Mouse (Mus musculus): ENCODE results near the gene Ncor2. TPM values are rescaled to one million over a fixed set of nuclear protein-coding genes. Genes with fewer than 3 reads are reported as not detected.
"Not testable (repeated sequence)": the region's sequence is repeated elsewhere in the genome, so short reads cannot be mapped to it uniquely, and the experiment has no call there.

The Ncor2 gene
- polyA plus RNA-seq, 1 experiment from 2014 or later = 26.3 TPM

- Histone ChIP-seq H3K4me1 (replicated peaks) (peaks cover 26% of the 10 kb centered on the region), H3K9ac (no peak overlapping the region), H3K4me2 (no peak overlapping the region), H3K4me3 (no peak overlapping the region), H3K36me3 (no peaks in the 10 kb centered on the region), H3K27me3 (no peaks in the 10 kb centered on the region), H3K9me3 (no peaks in the 10 kb centered on the region), H3K27ac (replicated peaks) (peak overlapping the region; percentile 64)
- ATAC-seq (ENCODE audit: low FRiP score, low read depth) = no peak
- WGBS = 72% methylated on average over 11 of the region's 11 CpGs
These were observed 25.3 kb upstream of the Ncor2 start for GRCm38 (mm10) chr5:125204199-125204815.

GRCm38 (mm10) chr5:125203759-125204158 lies 24.7 kb upstream of the Ncor2 start:
- Histone ChIP-seq H3K9me3 (no peaks in the 10 kb centered on the region), H3K36me3 (no peaks in the 10 kb centered on the region), H3K9ac (no peak overlapping the region), H3K4me2 (no peak overlapping the region), H3K27me3 (no peaks in the 10 kb centered on the region), H3K4me1 (replicated peaks) (peaks cover 26% of the 10 kb centered on the region), H3K27ac (replicated peaks) (peak overlapping the region; percentile 64), H3K4me3 (no peak overlapping the region)
- 28% methylated on average over 11 of the region's 11 CpGs for WGBS
- ATAC-seq (ENCODE audit: low FRiP score, low read depth) = no peak

- H3K9ac ChIP-seq = 0 out of 2 replicates have a peak overlapping the region, but pooled peaks have one; percentile 6
- H3K4me2 ChIP-seq = peak overlapping the region; percentile 24; the same call in 1 of the 2 replicates
These were observed 24.1 kb upstream of the Ncor2 start for GRCm38 (mm10) chr5:125203099-125203498.

GRCm38 (mm10) chr5:125202100-125202499 lies 23.1 kb upstream of the Ncor2 start:
- Histone ChIP-seq H3K27me3 (no peaks in the 10 kb centered on the region), H3K4me1 (replicated peaks) (peaks cover 26% of the 10 kb centered on the region), H3K9ac (no peak overlapping the region), H3K27ac (replicated peaks) (peak overlapping the region; percentile 64), H3K36me3 (no peaks in the 10 kb centered on the region), H3K4me3 (no peak overlapping the region), H3K4me2 (no peak overlapping the region), H3K9me3 (no peaks in the 10 kb centered on the region)
- 66% methylated on average over 5 of the region's 5 CpGs for WGBS
- no peak for ATAC-seq (ENCODE audit: low FRiP score, low read depth)

More at GRCm38 (mm10) chr5:125203099-125203498, 24.1 kb upstream of the Ncor2 start:
- peak; percentile 88 for ATAC-seq (ENCODE audit: low FRiP score, low read depth)
- 11% methylated on average over 7 of the region's 7 CpGs for WGBS
- H3K27ac ChIP-seq (replicated peaks) = peak overlapping the region; percentile 64
- no peaks in the 10 kb centered on the region for H3K27me3 ChIP-seq
- no peaks in the 10 kb centered on the region for H3K9me3 ChIP-seq
- H3K36me3 ChIP-seq = no peaks in the 10 kb centered on the region
- peaks cover 26% of the 10 kb centered on the region for H3K4me1 ChIP-seq (replicated peaks)
- no peak overlapping the region for H3K4me3 ChIP-seq

- H3K27ac ChIP-seq (replicated peaks) = no peak overlapping the region
- no peaks in the 10 kb centered on the region for H3K27me3 ChIP-seq
- no peak overlapping the region for H3K9ac ChIP-seq
- H3K36me3 ChIP-seq = no peaks in the 10 kb centered on the region
- no peak for ATAC-seq (ENCODE audit: low FRiP score, low read depth)
- peaks cover 21% of the 10 kb centered on the region for H3K4me1 ChIP-seq (replicated peaks)
- H3K4me3 ChIP-seq = no peak overlapping the region
- WGBS = 95% methylated on average over 6 of the region's 6 CpGs
- H3K9me3 ChIP-seq = no peaks in the 10 kb centered on the region
- no peak overlapping the region for H3K4me2 ChIP-seq
These were observed 20.1 kb upstream of the Ncor2 start for GRCm38 (mm10) chr5:125199086-125199485.

GRCm38 (mm10) chr5:125197325-125197724 lies 18.3 kb upstream of the Ncor2 start:
- not testable (repeated sequence) for H3K9ac ChIP-seq; H3K27me3 ChIP-seq; H3K36me3 ChIP-seq; H3K4me2 ChIP-seq; H3K4me3 ChIP-seq; H3K27ac ChIP-seq (replicated peaks); H3K9me3 ChIP-seq; H3K4me1 ChIP-seq (replicated peaks); ATAC-seq (ENCODE audit: low FRiP score, low read depth)
- 66% methylated on average over 2 of the region's 2 CpGs for WGBS

- no peak overlapping the region for H3K9ac ChIP-seq
- no peaks in the 10 kb centered on the region for H3K27me3 ChIP-seq
- no peak overlapping the region for H3K4me2 ChIP-seq
- H3K36me3 ChIP-seq = no peaks in the 10 kb centered on the region
- H3K27ac ChIP-seq (replicated peaks) = no peak overlapping the region
- 80% methylated on average over 13 of the region's 13 CpGs for WGBS
- peaks cover 5% of the 10 kb centered on the region; the same call in 1 of the 2 replicates for H3K4me1 ChIP-seq (replicated peaks)
- H3K9me3 ChIP-seq = no peaks in the 10 kb centered on the region
- H3K4me3 ChIP-seq = no peak overlapping the region
- ATAC-seq (ENCODE audit: low FRiP score, low read depth) = no peak
These were observed 17.0 kb upstream of the Ncor2 start for GRCm38 (mm10) chr5:125196054-125196453.

GRCm38 (mm10) chr5:125195142-125195541 lies 16.1 kb upstream of the Ncor2 start:
- 46% methylated on average over 3 of the region's 3 CpGs for WGBS
- H3K4me2 ChIP-seq = no peak overlapping the region
- no peak overlapping the region for H3K4me3 ChIP-seq
- H3K9ac ChIP-seq = no peak overlapping the region
- ATAC-seq (ENCODE audit: low FRiP score, low read depth) = no peak
- no peaks in the 10 kb centered on the region for H3K27me3 ChIP-seq
- no peaks in the 10 kb centered on the region for H3K36me3 ChIP-seq
- H3K27ac ChIP-seq (replicated peaks) = no peak overlapping the region
- peaks cover 5% of the 10 kb centered on the region; the same call in 1 of the 2 replicates for H3K4me1 ChIP-seq (replicated peaks)
- no peaks in the 10 kb centered on the region for H3K9me3 ChIP-seq

- 64% methylated on average over 25 of the region's 25 CpGs for WGBS
- Histone ChIP-seq H3K27me3 (no peaks in the 10 kb centered on the region), H3K4me2 (no peak overlapping the region), H3K4me1 (replicated peaks) (peaks cover 6% of the 10 kb centered on the region; the same call in 1 of the 2 replicates), H3K9me3 (no peaks in the 10 kb centered on the region), H3K27ac (replicated peaks) (no peak overlapping the region), H3K4me3 (no peak overlapping the region), H3K36me3 (no peaks in the 10 kb centered on the region), H3K9ac (no peak overlapping the region)
- no peak for ATAC-seq (ENCODE audit: low FRiP score, low read depth)
These were observed 14.7 kb upstream of the Ncor2 start for GRCm38 (mm10) chr5:125193478-125194439.

GRCm38 (mm10) chr5:125191608-125192007 lies 12.6 kb upstream of the Ncor2 start:
- H3K27me3 ChIP-seq = no peaks in the 10 kb centered on the region
- H3K9me3 ChIP-seq = no peaks in the 10 kb centered on the region
- H3K4me1 ChIP-seq (replicated peaks) = peaks cover 8% of the 10 kb centered on the region; the same call in 1 of the 2 replicates
- no peak for ATAC-seq (ENCODE audit: low FRiP score, low read depth)
- no peak overlapping the region for H3K27ac ChIP-seq (replicated peaks)
- no peak overlapping the region for H3K4me3 ChIP-seq
- 24% methylated on average over 9 of the region's 9 CpGs for WGBS
- H3K4me2 ChIP-seq = no peak overlapping the region
- H3K36me3 ChIP-seq = no peaks in the 10 kb centered on the region
- H3K9ac ChIP-seq = no peak overlapping the region

GRCm38 (mm10) chr5:125190105-125190813 lies 11.2 kb upstream of the Ncor2 start:
- 84% methylated on average over 7 of the region's 7 CpGs for whole genome bisulfite sequencing
- H3K4me2 ChIP-seq = no peak overlapping the region
- peaks cover 8% of the 10 kb centered on the region; the same call in 1 of the 2 replicates for H3K4me1 ChIP-seq (replicated peaks)
- no peak overlapping the region for H3K27ac ChIP-seq (replicated peaks)
- no peaks in the 10 kb centered on the region for H3K36me3 ChIP-seq
- no peak overlapping the region for H3K9ac ChIP-seq
- no peak for ATAC-seq (ENCODE audit: low FRiP score, low read depth)
- H3K4me3 ChIP-seq = no peak overlapping the region
- no peaks in the 10 kb centered on the region for H3K27me3 ChIP-seq
- no peaks in the 10 kb centered on the region for H3K9me3 ChIP-seq
